Mouse (Mus musculus) left cerebral cortex, adult 8-10 months (tissue): ENCODE data around the gene Rimbp2. TPM values are rescaled to one million over a fixed set of nuclear protein-coding genes. Genes with fewer than 3 reads are reported as not detected.

Experiments
- DNase-seq, 2 experiments: peaks; one replicate each; pipeline ENCODE4 v3.0.0; 2022; ENCODE audit warnings: low spot score in 2 of 2
- total RNA-seq, 4 experiments: library from RNA; stranded (reverse); gene quantifications; 2 replicates each; pipeline ENCODE4 v1.2.4; 2022

Gene Rimbp2
- total RNA-seq, 4 experiments from 2014 or later: 101 to 129 (median 109) TPM

DNA sequence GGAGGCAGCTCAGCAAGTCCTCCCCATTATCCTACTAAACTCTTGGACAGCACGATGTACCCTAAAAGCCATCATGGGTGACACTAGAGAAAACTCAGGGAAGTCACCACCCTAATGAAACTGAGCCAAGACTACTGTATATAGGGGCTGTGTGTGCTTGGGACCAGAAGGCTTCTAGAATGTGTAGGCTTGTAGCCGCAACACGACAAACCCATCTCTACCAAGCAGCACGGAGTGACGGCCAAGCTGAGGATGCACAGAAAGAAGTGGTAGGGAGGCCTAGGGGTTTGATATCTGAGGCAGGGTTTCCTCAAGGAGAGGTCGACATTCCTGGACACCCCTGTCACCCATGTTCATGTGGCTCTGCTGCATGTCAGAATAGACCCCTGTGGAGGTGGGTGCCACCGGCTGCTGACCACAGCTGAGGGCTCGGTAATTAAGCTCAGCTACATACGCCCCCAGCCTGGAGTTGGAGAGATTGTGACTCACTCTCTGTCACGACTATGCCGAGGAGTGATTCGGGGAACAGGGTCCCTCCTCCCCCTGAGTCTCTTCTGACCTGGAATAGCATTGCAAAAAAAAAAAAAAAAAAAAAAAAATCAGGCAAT is 106.7 kb downstream of the Rimbp2 start:
- DNase-seq: peak in 1 of 2 experiments; percentile 86

DNA sequence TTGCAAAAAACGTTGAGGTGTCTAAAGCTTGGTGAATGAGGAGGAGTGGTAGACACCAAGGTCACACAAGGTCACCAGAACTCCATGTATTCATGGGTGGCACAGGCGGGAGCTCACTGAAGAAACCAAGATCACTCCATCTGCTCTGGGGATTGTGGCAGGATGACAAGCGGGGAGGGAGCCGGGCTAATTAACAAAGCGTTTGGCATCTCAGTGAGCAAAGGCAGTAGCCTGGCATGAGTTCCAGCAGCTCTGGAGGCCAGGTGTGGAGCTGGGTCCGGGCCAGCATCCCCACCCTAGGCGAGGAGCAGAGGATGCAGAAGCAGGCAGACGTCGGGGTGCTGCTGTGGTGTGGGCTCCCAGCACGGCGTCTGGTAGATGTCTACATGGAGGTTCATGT is 108.3 kb downstream of the Rimbp2 start:
- peak in 1 of 2 experiments; percentile 84 for DNase-seq

DNA sequence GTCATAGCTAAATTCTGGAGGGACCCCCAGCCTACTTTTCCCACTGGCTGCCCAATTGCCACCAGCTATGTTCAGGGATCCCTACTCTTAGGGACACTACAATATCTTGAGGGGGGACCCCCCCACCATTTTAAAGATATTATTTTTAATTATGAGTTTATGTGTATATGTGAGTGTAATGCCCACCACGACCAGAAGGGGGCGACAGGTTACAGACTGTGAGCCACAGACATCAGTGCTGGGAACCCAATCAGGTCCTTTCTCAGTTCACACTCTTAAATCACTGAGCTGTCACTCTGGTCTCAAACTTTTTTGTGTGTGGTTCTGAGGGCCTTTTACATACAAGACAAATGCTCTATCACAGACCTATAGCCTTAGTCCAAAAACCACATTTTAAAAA is 109.3 kb downstream of the Rimbp2 start:
- no peak for DNase-seq

DNA sequence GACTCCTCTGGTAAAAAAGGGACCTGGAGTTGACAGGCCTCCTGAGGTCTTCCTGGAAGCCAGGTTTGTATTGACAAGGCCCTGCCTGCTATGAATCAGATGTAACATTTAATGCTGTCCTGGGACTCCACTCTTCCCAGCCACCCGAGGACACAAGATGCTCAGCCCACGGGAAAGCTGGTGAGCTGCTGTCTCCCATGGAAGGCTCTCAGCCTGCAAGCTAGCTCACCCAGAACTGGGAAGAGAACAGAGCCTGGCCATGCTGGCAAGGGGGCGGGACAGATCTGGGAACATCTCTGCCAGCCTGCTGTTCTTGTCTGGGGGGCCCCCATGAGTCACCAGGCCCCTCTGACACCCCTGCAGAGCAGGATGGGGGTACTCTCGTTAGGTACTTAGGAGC is 111.7 kb downstream of the Rimbp2 start:
- DNase-seq: peak in 1 of 2 experiments; percentile 86

GRCm38 (mm10) chr5:128837045-128837444 is 116.2 kb downstream of the Rimbp2 start:
- DNase-seq: no peak

DNA sequence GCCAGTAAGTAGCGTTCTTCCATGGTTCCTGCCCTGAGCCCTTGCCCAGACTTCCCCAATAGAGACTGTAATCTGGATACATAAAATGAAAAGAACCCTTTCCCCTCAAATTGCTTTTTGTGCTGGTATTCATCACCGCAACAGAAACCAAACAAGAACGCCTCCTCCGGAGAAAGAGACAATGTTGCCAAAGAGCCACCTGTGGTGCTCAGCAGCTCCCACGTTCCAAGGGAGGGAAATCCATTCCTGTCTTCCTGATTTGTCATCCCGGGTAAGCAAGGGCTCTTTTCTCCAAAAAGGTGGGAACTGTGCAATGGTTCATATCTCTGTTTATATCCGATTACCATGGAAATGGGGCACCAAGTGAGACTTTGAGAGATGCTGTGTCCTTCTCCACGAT is 119.2 kb downstream of the Rimbp2 start:
- DNase-seq: no peak

- no peak for DNase-seq
Observed at GRCm38 (mm10) chr5:128822843-128823242, 130.4 kb downstream of the Rimbp2 start.

- DNase-seq: peak in 1 of 2 experiments; percentile 88
Observed at GRCm38 (mm10) chr5:128819638-128820285, 133.5 kb downstream of the Rimbp2 start.

- DNase-seq: peak in 1 of 2 experiments; percentile 60
Observed at GRCm38 (mm10) chr5:128815629-128816028, 137.7 kb downstream of the Rimbp2 start.

- no peak for DNase-seq
Observed at GRCm38 (mm10) chr5:128815078-128815477, 138.2 kb downstream of the Rimbp2 start.

- DNase-seq: no peak
Observed at GRCm38 (mm10) chr5:128813121-128813520, 140.2 kb downstream of the Rimbp2 start.

DNA sequence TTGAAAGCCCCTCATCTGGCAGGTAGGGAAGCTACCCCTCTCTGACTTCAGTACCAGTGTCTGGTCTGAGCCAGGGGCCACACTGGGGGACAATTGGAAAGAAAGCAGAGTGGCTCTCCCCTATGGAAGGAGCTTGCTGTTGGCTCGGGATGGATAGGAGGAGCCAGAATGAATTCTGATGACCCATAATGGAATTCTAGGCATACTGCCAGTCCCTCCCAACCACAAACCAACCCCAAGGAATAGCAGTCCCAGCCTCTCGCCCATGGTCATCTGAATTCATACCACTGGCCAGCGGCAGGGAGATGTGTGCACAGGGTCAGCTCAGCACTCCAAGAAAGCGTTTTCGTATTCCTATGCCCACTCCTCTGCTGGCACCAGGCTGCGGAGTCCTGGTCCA is 141.9 kb downstream of the Rimbp2 start:
- no peak for DNase-seq

DNA sequence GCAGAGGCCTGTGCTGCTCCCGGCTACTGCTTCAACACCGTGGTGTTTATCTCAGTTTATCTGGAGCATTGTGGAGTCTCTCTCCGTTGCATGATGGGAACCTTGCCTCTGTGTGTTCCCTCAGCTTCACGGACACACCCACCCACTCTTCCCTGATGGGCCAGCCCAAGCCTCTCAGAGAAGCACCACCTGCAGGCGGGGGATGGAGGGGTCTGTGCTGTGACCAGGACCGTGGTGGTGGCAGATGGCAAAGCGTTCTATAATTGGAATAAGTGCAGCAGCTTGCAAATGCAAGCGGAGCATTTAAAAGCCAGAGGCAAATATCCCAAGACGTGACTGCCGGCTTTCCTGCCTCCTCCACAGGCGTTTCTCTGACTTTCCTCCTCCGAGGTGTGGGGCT is 143.3 kb downstream of the Rimbp2 start:
- peak in 1 of 2 experiments; percentile 96 for DNase-seq

GRCm38 (mm10) chr5:128809406-128809805 is 143.9 kb downstream of the Rimbp2 start:
- DNase-seq: no peak

GRCm38 (mm10) chr5:128808547-128809182 is 144.6 kb downstream of the Rimbp2 start:
- no peak for DNase-seq

DNA sequence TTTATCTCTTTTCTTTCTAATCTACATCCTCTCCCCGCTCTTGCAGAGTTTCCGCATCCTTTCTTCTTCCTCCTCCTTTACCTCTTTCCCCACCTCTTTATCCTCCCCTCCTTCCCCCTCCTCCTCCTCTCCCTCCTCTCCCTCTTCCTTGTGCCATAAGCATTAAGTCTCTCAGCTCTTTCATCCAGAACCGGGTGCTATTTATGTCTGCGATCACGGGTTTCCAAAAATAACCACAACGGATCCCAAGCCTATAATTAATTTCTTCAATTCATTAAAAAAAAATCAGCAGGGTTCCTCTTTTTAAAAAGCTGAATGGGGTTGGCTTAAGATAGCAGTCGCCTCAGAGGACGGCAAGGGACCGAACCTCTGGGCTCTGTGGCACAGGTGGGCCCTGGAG is 145.9 kb downstream of the Rimbp2 start:
- no peak for DNase-seq

- DNase-seq: peak in 1 of 2 experiments; percentile 88
Observed at GRCm38 (mm10) chr5:128806296-128806998, 146.8 kb downstream of the Rimbp2 start.

GRCm38 (mm10) chr5:128805092-128805491 is 148.2 kb downstream of the Rimbp2 start:
- no peak for DNase-seq

DNA sequence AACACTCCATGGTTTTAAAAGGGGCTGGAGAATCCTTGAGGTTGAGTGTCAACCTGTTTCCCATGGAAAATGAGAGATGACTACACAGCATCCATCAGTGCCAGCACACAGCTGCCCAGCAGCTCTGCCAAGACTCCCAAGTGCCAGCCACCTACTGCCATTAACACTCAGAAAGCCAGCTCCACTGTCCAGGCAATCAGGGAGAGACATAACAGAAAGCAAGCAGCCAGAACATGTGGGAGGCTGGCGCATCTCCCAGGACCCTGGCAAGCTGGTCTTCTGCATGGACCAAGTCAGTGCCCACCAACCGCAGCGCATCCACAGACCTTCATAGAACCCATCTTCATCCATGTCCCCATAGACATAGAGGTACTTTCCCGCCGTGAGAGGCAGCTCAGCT is 152.7 kb downstream of the Rimbp2 start:
- DNase-seq: peak in 1 of 2 experiments; percentile 74

GRCm38 (mm10) chr5:128781621-128782020 is 171.7 kb downstream of the Rimbp2 start:
- no peak for DNase-seq

GRCm38 (mm10) chr5:128776386-128776785 is 176.9 kb downstream of the Rimbp2 start:
- DNase-seq: no peak

GRCm38 (mm10) chr5:128769026-128769631 is 184.2 kb downstream of the Rimbp2 start:
- DNase-seq: no peak
